Mouse (Mus musculus) CH12.LX (cell line): ENCODE measurements around the gene Col15a1.

Experiments
- CTCF ChIP-seq, 2 experiments: IDR thresholded peaks in 1 of 2; conservative IDR thresholded peaks in 1 of 2; 2 replicates each; pipeline ENCODE4 v1.5.1; 2011 to 2012; ENCODE audit warnings: low read depth in 2 of 2, low read length in 2 of 2, improper control_type of control experiment in 1 of 2, inconsistent platforms in 1 of 2, mild to moderate bottlenecking in 1 of 2, moderate library complexity in 1 of 2
- EP300 ChIP-seq: IDR thresholded peaks from 2 replicates; pipeline ENCODE4 v1.6.1; 2011; ENCODE audit warnings: low read length, improper control_type of control experiment
- POLR2AphosphoS2 ChIP-seq: IDR thresholded peaks from 2 replicates; pipeline ENCODE4 v1.6.1; 2011; ENCODE audit warnings: low read depth, low read length, improper control_type of control experiment

DNA sequence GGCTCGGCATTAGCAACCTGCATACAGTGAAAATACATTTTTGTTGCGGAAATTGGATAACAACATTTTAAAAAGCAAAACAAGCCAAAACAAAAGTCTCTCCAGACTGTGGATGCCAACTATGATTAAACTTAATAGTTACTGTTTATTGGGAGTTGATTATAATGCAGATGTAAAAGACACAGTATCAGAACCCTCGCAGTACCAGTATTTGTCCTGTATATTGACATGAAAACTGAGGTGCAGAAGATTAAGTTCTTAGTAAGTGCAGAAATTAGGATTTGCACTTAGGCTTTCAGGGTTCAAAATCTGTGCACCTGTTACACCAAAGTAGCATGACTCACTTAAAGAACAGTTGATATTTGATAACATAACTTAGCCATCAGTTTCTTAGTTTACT is 146.3 kb downstream of the Col15a1 start:
- TF ChIP-seq POLR2AphosphoS2 (no peak), EP300 (no peak), CTCF (conservative IDR thresholded peaks at IDR 0.05 in 1 of 2, IDR thresholded peaks at IDR 0.05 in 1 of 2; ENCODE audit: low read depth in 2 of 2, low read length in 2 of 2) (no peak)
